Mouse (Mus musculus) myocyte (in vitro differentiated cells): Measurements from ENCODE around the gene Smchd1.

Source experiments
- E2F4 ChIP-seq: IDR thresholded peaks from one replicate; pipeline ENCODE4 v1.6.1; 2011; ENCODE audit warnings: mild to moderate bottlenecking, control low read depth, moderate library complexity; ENCODE audit not compliant: insufficient read depth
- MAX ChIP-seq: IDR thresholded peaks from one replicate; pipeline ENCODE4 v1.6.1; 2011; ENCODE audit warnings: low read depth, mild to moderate bottlenecking, control low read depth
- MYOD1 ChIP-seq, 3 experiments: IDR thresholded peaks; one replicate each; pipeline ENCODE4 v1.6.1; 2011; ENCODE audit warnings: control low read depth in 2 of 3, low read depth in 2 of 3, mild to moderate bottlenecking in 2 of 3, moderate library complexity in 1 of 3; ENCODE audit not compliant: insufficient read length in 2 of 3, control insufficient read depth in 1 of 3
- MYOG ChIP-seq, 3 experiments: IDR thresholded peaks; one replicate each; pipeline ENCODE4 v1.6.1; 2011; ENCODE audit warnings: control low read depth in 2 of 3, low read depth in 2 of 3, mild to moderate bottlenecking in 2 of 3; ENCODE audit not compliant: insufficient read length in 2 of 3, control insufficient read depth in 1 of 3, insufficient read depth in 1 of 3
- POLR2A ChIP-seq: IDR thresholded peaks from one replicate; pipeline ENCODE4 v1.6.1; 2011; ENCODE audit warnings: low read depth, mild to moderate bottlenecking, control low read depth, moderate library complexity; ENCODE audit not compliant: insufficient read length
- POLR2AphosphoS2 ChIP-seq: IDR thresholded peaks from one replicate; pipeline ENCODE4 v1.6.1; 2011; ENCODE audit warnings: low read depth, control low read depth; ENCODE audit not compliant: insufficient read length
- REST ChIP-seq: IDR thresholded peaks from one replicate; pipeline ENCODE4 v1.6.1; 2011; ENCODE audit warnings: mild to moderate bottlenecking, control low read depth, moderate library complexity; ENCODE audit not compliant: insufficient read depth, insufficient read length
- SRF ChIP-seq: IDR thresholded peaks from one replicate; pipeline ENCODE4 v1.6.1; 2011; ENCODE audit warnings: low read depth; ENCODE audit not compliant: control insufficient read depth, insufficient read length
- TCF12 ChIP-seq: IDR thresholded peaks from one replicate; pipeline ENCODE4 v1.6.1; 2011; ENCODE audit warnings: mild to moderate bottlenecking, control low read depth; ENCODE audit not compliant: poor library complexity, insufficient read depth, severe bottlenecking
- USF1 ChIP-seq: IDR thresholded peaks from one replicate; pipeline ENCODE4 v1.6.1; 2011; ENCODE audit warnings: low read depth, mild to moderate bottlenecking, control low read depth, moderate library complexity

GRCm38 (mm10) chr17:71477481-71477880 is 2.3 kb upstream of the Smchd1 start:
- TF ChIP-seq MYOG (IDR thresholded peaks at IDR 0.05; ENCODE audit: control insufficient read depth in 1 of 3, insufficient read depth in 1 of 3, insufficient read length in 2 of 3, low read depth in 2 of 3), result no peak
- TF ChIP-seq USF1, result no peak
- no peak for TF ChIP-seq TCF12
- TF ChIP-seq POLR2A, result no peak
- TF ChIP-seq MAX, result no peak
- TF ChIP-seq SRF, result no peak
- TF ChIP-seq POLR2AphosphoS2, result no peak
- no peak for TF ChIP-seq REST
- no peak for TF ChIP-seq E2F4
- no peak for TF ChIP-seq MYOD1 (IDR thresholded peaks at IDR 0.05; ENCODE audit: control insufficient read depth in 1 of 3, insufficient read length in 2 of 3, low read depth in 2 of 3)
